Mouse (Mus musculus) heart, adult 8-10 months (tissue): Measurements from ENCODE around the gene Alkbh6. TPM values are rescaled to one million over a fixed set of nuclear protein-coding genes. Genes with fewer than 3 reads are reported as not detected.

Source experiments
- total RNA-seq, 4 experiments: library from RNA; stranded (reverse); gene quantifications; 2 replicates each; pipeline ENCODE4 v1.2.4; 2022

Alkbh6 gene
- total RNA-seq, 4 experiments from 2014 or later: 28.6 to 34.0 (median 32.5) TPM

Other genes with a start within 250 kb of the Alkbh6 start
- 1 to 10 TPM; 2.1 to 3.0 (median 2.6) TPM for gene Zfp82, start 235.8 kb upstream of the Alkbh6 start, total RNA-seq
- gene Gm26920, start 218.3 kb upstream of the Alkbh6 start, total RNA-seq: under 1 TPM in 1 of 4 experiments, not detected in 3; 0.28 TPM
- 1 to 10 TPM in 3 of 4 experiments, under 1 TPM in 1; 0.82 to 1.8 (median 1.6) TPM for gene Zfp566, start 218.2 kb upstream of the Alkbh6 start, total RNA-seq
- gene Zfp260, start 213.9 kb upstream of the Alkbh6 start, total RNA-seq: 10 to 100 TPM; 25.3 to 34.5 (median 31.3) TPM
- gene Zfp382, start 186.8 kb upstream of the Alkbh6 start, total RNA-seq: 1 to 10 TPM; 1.5 to 4.3 (median 2.1) TPM
- gene Zfp146, start 139.0 kb upstream of the Alkbh6 start, total RNA-seq: 10 to 100 TPM; 23.2 to 33.8 (median 28.1) TPM
- gene Cox7a1, start 124.6 kb upstream of the Alkbh6 start, total RNA-seq: 1,000 to 10,000 TPM; 3,196 to 3,318 (median 3,289) TPM
- 100 to 1,000 TPM; 287 to 304 (median 297) TPM for gene Capns1, start 109.9 kb upstream of the Alkbh6 start, total RNA-seq
- 10 to 100 TPM; 54.0 to 70.5 (median 64.9) TPM for gene Polr2i, start 76.8 kb upstream of the Alkbh6 start, total RNA-seq
- gene Tbcb, start 76.4 kb upstream of the Alkbh6 start, total RNA-seq: 10 to 100 TPM; 51.2 to 62.4 (median 57.6) TPM
- not detected for gene Ovol3, start 73.0 kb upstream of the Alkbh6 start, total RNA-seq
- gene Thap8, start 28.6 kb upstream of the Alkbh6 start, total RNA-seq: under 1 TPM in 1 of 4 experiments, not detected in 3; 0.44 TPM
- gene Wdr62, start 28.3 kb upstream of the Alkbh6 start, total RNA-seq: 1 to 10 TPM in 1 of 4 experiments, under 1 TPM in 3; 0.41 to 1.5 (median 0.84) TPM
- 1 to 10 TPM; 4.7 to 8.7 (median 7.4) TPM for gene Clip3, start 17.0 kb upstream of the Alkbh6 start, total RNA-seq
- gene Syne4, start 6.1 kb downstream of the Alkbh6 start, total RNA-seq: 1 to 10 TPM in 1 of 4 experiments, under 1 TPM in 3; 0.46 to 1.9 (median 0.76) TPM
- 1 to 10 TPM in 1 of 4 experiments, under 1 TPM in 3; 0.62 to 1.2 (median 0.79) TPM for gene E130208F15Rik, start 13.0 kb downstream of the Alkbh6 start, total RNA-seq
- 10 to 100 TPM; 14.0 to 16.2 (median 15.1) TPM for gene Sdhaf1, start 15.2 kb downstream of the Alkbh6 start, total RNA-seq
- gene Lrfn3, start 54.1 kb downstream of the Alkbh6 start, total RNA-seq: 1 to 10 TPM; 1.3 to 2.4 (median 1.6) TPM
- 10 to 100 TPM; 13.5 to 26.2 (median 16.5) TPM for gene Tyrobp, start 105.0 kb downstream of the Alkbh6 start, total RNA-seq
- gene Hcst, start 111.1 kb downstream of the Alkbh6 start, total RNA-seq: not detected
- gene Nfkbid, start 113.0 kb downstream of the Alkbh6 start, total RNA-seq: under 1 TPM in 3 of 4 experiments, not detected in 1; 0.12 to 0.46 (median 0.28) TPM
- 1 to 10 TPM; 3.2 to 4.2 (median 3.6) TPM for gene Aplp1, start 136.8 kb downstream of the Alkbh6 start, total RNA-seq
- not detected for gene Kirrel2, start 149.0 kb downstream of the Alkbh6 start, total RNA-seq
- gene Nphs1, start 149.6 kb downstream of the Alkbh6 start, total RNA-seq: not detected
- gene Prodh2, start 184.9 kb downstream of the Alkbh6 start, total RNA-seq: not detected
- gene Arhgap33, start 226.3 kb downstream of the Alkbh6 start, total RNA-seq: under 1 TPM; 0.32 to 0.60 (median 0.36) TPM
- gene Hspb6, start 243.5 kb downstream of the Alkbh6 start, total RNA-seq: 1,000 to 10,000 TPM in 1 of 4 experiments, 100 to 1,000 TPM in 3; 852 to 1,087 (median 985) TPM
- 1 to 10 TPM; 3.1 to 4.5 (median 3.9) TPM for gene Proser3, start 243.6 kb downstream of the Alkbh6 start, total RNA-seq